Mouse (Mus musculus): ENCODE measurements at regions not wholly inside any gene's neighbourhood (a gene's known extent, or its start where the extent isn't known, plus 50 kb on each side); places are given as distances from the start of the nearest gene placed in this dataset.
A peak's percentile ranks its signal among the peaks of the same experiment; 100 is the strongest.

- ATAC-seq (replicated peaks; ENCODE audit: low FRiP score, poor library complexity, severe bottlenecking), result no peak
Measured at GRCm38 (mm10) chr4:11903861-11904260, 77.2 kb downstream of the Gm10604 start.

- no peak for ATAC-seq (replicated peaks; ENCODE audit: low FRiP score, poor library complexity, severe bottlenecking)
Measured at GRCm38 (mm10) chr4:11903401-11903800, 77.7 kb downstream of the Gm10604 start.

- ATAC-seq (replicated peaks; ENCODE audit: low FRiP score, poor library complexity, severe bottlenecking), result peak; percentile 99
Measured at GRCm38 (mm10) chr4:11899979-11900624, 81.0 kb downstream of the Gm10604 start.

GRCm38 (mm10) chr4:11897231-11897630 is 83.8 kb downstream of the Gm10604 start:
- no peak for ATAC-seq (replicated peaks; ENCODE audit: low FRiP score, poor library complexity, severe bottlenecking)

GRCm38 (mm10) chr4:11895857-11896825 is 84.9 kb downstream of the Gm10604 start:
- ATAC-seq (replicated peaks; ENCODE audit: low FRiP score, poor library complexity, severe bottlenecking), result no peak

GRCm38 (mm10) chr4:11893560-11894205 is 87.4 kb downstream of the Gm10604 start:
- ATAC-seq (replicated peaks; ENCODE audit: low FRiP score, poor library complexity, severe bottlenecking), result peak; percentile 77

- ATAC-seq (replicated peaks; ENCODE audit: low FRiP score, poor library complexity, severe bottlenecking), result no peak
Measured at GRCm38 (mm10) chr4:11889039-11889600, 91.9 kb downstream of the Gm10604 start.

GRCm38 (mm10) chr4:11887377-11887776 is 93.7 kb downstream of the Gm10604 start:
- ATAC-seq (replicated peaks; ENCODE audit: low FRiP score, poor library complexity, severe bottlenecking), result no peak

- no peak for ATAC-seq (replicated peaks; ENCODE audit: low FRiP score, poor library complexity, severe bottlenecking)
Measured at GRCm38 (mm10) chr4:11885499-11885898, 95.6 kb downstream of the Gm10604 start.

- ATAC-seq (replicated peaks; ENCODE audit: low FRiP score, poor library complexity, severe bottlenecking), result no peak
Measured at GRCm38 (mm10) chr4:11884818-11885217, 96.2 kb downstream of the Gm10604 start.

GRCm38 (mm10) chr4:11883295-11883694 is 97.8 kb downstream of the Gm10604 start:
- ATAC-seq (replicated peaks; ENCODE audit: low FRiP score, poor library complexity, severe bottlenecking), result no peak

GRCm38 (mm10) chr4:11882666-11883065 is 98.4 kb downstream of the Gm10604 start:
- ATAC-seq (replicated peaks; ENCODE audit: low FRiP score, poor library complexity, severe bottlenecking), result no peak

- no peak for ATAC-seq (replicated peaks; ENCODE audit: low FRiP score, poor library complexity, severe bottlenecking)
Measured at GRCm38 (mm10) chr4:11878638-11879037, 102.4 kb downstream of the Gm10604 start.

- ATAC-seq (replicated peaks; ENCODE audit: low FRiP score, poor library complexity, severe bottlenecking), result no peak
Measured at GRCm38 (mm10) chr4:11877945-11878344, 103.1 kb downstream of the Gm10604 start.

GRCm38 (mm10) chr4:11876009-11876408 is 105.1 kb downstream of the Gm10604 start:
- no peak for ATAC-seq (replicated peaks; ENCODE audit: low FRiP score, poor library complexity, severe bottlenecking)

- no peak for ATAC-seq (replicated peaks; ENCODE audit: low FRiP score, poor library complexity, severe bottlenecking)
Measured at GRCm38 (mm10) chr4:11874586-11875264, 106.3 kb downstream of the Gm10604 start.

GRCm38 (mm10) chr4:11872036-11872435 is 109.0 kb downstream of the Gm10604 start:
- ATAC-seq (replicated peaks; ENCODE audit: low FRiP score, poor library complexity, severe bottlenecking), result no peak

- no peak for ATAC-seq (replicated peaks; ENCODE audit: low FRiP score, poor library complexity, severe bottlenecking)
Measured at GRCm38 (mm10) chr4:11869721-11870120, 111.3 kb downstream of the Gm10604 start.

GRCm38 (mm10) chr4:11868565-11868964 is 112.5 kb downstream of the Gm10604 start:
- no peak for ATAC-seq (replicated peaks; ENCODE audit: low FRiP score, poor library complexity, severe bottlenecking)

Measured in erythroblast, adult 5-6 weeks (primary cell).